Mouse (Mus musculus): Measurements from ENCODE around the gene Olfr312. TPM values are rescaled to one million over a fixed set of nuclear protein-coding genes. Genes with fewer than 3 reads are reported as not detected.

The Olfr312 gene
- not detected in 2 replicates for polyA plus RNA-seq (2012; rRNA removed)

DNA sequence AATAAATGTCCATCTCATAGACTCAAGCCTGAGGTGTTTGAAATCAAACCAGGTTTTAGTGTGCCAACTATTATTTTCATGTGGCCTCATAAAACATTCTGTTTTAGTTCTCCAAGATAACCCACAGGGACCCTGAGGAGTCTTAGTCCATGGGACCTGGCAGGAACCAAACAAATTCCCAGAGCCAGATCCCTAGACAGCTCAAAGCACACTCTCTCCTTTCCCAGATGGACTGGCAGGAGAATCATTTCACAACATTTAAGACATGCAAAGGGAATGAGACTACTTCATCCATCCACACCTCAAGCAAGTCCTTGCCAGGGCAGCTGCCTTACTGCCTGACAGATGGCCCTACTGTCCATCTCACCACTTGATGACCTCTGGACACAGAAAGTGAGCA lies at the start of gene Olfr312:
Gene Olfr312 (plus strand): TSS at position 301 of the 400 bp plus-strand sequence.

DNA sequence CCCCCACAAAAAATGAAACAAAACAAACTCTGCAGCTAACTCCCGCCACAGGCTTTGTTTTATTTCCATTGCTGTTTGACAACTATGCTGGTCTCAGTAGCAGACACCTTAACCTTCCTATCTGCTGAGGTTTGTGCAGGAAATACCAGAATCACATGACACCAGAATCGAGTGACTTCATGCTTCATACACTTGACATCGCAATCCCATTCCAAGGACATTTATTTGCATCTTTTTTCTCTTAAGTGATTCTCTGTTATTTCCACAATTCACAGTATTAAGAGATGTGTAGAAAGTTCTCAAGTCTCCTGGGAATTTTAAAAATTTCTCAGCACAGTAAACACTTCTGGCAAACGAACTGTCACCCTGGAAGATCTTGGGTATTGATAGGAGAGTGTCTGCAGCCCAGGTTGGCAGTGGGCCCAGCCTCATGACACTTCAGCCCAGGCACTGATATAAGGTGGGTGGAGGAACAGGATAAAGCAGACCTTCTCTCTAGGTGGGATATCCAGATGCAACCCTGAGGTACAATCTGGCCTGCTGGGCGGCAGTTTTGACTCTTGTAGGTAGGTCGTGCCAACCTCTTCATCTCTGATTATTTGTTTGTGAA lies 46.5 kb upstream of the Olfr312 start, which contains the start of gene Olfr314:
Gene Olfr314 (plus strand): TSS at position 473 of the 610 bp plus-strand sequence.

GRCm38 (mm10) chr11:58801558-58802228 lies 27.3 kb upstream of the Olfr312 start, which contains the start of gene Fam183b:
TSS of gene Fam183b (minus strand) at chr11:58801960.

GRCm38 (mm10) chr11:58814700-58815099 lies 14.3 kb upstream of the Olfr312 start, which contains the start of gene Olfr313:
TSS of gene Olfr313 (plus strand) at chr11:58815000.

GRCm38 (mm10) chr11:58838951-58839350 lies 9.9 kb downstream of the Olfr312 start, which contains the start of gene Olfr311:
TSS of gene Olfr311 (plus strand) at chr11:58839251.

DNA sequence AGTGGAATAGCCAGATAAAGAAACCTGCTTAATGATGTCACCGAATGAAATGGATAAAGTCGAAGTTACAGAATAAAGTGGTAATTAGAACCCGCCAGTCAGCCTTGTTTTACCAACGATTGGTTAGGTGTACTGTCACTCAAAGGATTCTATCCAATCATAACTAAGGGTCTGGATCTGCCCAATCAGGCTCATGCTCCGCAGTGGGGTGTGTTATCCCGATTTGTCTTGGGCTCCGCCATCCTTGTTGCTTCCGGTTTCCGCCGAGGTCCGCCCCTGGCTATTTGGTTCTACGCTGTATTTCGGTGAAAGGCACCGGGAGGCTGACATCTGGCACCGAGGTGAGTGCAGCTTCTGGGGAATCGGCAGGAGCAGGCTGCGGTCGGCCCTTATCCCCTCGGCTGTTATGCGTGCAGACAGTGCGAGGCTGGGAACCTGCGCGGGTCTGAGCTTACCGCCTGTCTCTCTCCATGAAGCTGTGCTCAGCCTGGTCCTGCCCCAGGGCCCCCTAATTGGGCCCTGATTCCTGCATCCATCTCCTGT lies 18.0 kb downstream of the Olfr312 start, which contains the start of gene Gm12258:
Gene Gm12258 (plus strand): TSS at position 240 of the 543 bp plus-strand sequence.

GRCm38 (mm10) chr11:58867039-58867953 lies 38.3 kb downstream of the Olfr312 start, which contains the start of gene 2810021J22Rik:
TSS of gene 2810021J22Rik (plus strand) at chr11:58867216.

Other genes starting within 250 kb of the Olfr312 start
- gene Olfr324, start 234.1 kb upstream of the Olfr312 start, polyA plus RNA-seq (2012; rRNA removed), result not detected in 2 replicates
- gene 2210407C18Rik, start 213.2 kb upstream of the Olfr312 start, polyA plus RNA-seq (2012; rRNA removed), result 0.28 TPM in 1 of 2 replicates, not detected in the other
- gene Olfr323, start 198.7 kb upstream of the Olfr312 start, polyA plus RNA-seq (2012; rRNA removed), result not detected in 2 replicates
- gene Trim58, start 188.8 kb upstream of the Olfr312 start, polyA plus RNA-seq (2012; rRNA removed), result 0.06 TPM in 1 of 2 replicates, not detected in the other
- not detected in 2 replicates for gene Olfr322, start 170.5 kb upstream of the Olfr312 start, polyA plus RNA-seq (2012; rRNA removed)
- gene Olfr320, start 148.1 kb upstream of the Olfr312 start, polyA plus RNA-seq (2012; rRNA removed), result not detected in 2 replicates
- gene Olfr319, start 130.1 kb upstream of the Olfr312 start, polyA plus RNA-seq (2012; rRNA removed), result not detected in 2 replicates
- gene Olfr318, start 105.2 kb upstream of the Olfr312 start, polyA plus RNA-seq (2012; rRNA removed), result not detected in 2 replicates
- gene Olfr317, start 90.0 kb upstream of the Olfr312 start, polyA plus RNA-seq (2012; rRNA removed), result not detected in 2 replicates
- 0.09 and 0.32 TPM in 2 replicates for gene Olfr316, start 76.5 kb upstream of the Olfr312 start, polyA plus RNA-seq (2012; rRNA removed)
- 0.18 and 0.20 TPM in 2 replicates for gene Olfr315, start 56.0 kb upstream of the Olfr312 start, polyA plus RNA-seq (2012; rRNA removed)
- not detected in 2 replicates for gene Olfr314, start 46.3 kb upstream of the Olfr312 start, polyA plus RNA-seq (2012; rRNA removed)
- 11.9 and 17.3 TPM in 2 replicates for gene Fam183b, start 27.3 kb upstream of the Olfr312 start, polyA plus RNA-seq (2012; rRNA removed)
- gene Olfr313, start 14.2 kb upstream of the Olfr312 start, polyA plus RNA-seq (2012; rRNA removed), result not detected in 2 replicates
- gene Olfr311, start 10.0 kb downstream of the Olfr312 start, polyA plus RNA-seq (2012; rRNA removed), result not detected in 2 replicates
- gene Gm12258, start 17.9 kb downstream of the Olfr312 start, polyA plus RNA-seq (2012; rRNA removed), result 2.0 and 2.7 TPM in 2 replicates
- 4.1 and 4.3 TPM in 2 replicates for gene 2810021J22Rik, start 38.0 kb downstream of the Olfr312 start, polyA plus RNA-seq (2012; rRNA removed)
- gene Zfp39, start 75.0 kb downstream of the Olfr312 start, polyA plus RNA-seq (2012; rRNA removed), result 0.62 and 1.0 TPM in 2 replicates
- gene Btnl10, start 88.7 kb downstream of the Olfr312 start, polyA plus RNA-seq (2012; rRNA removed), result 0.08 TPM in 1 of 2 replicates, not detected in the other
- 340 and 524 TPM in 2 replicates for gene Rnf187, start 109.7 kb downstream of the Olfr312 start, polyA plus RNA-seq (2012; rRNA removed)
- gene Hist3h2ba, start 119.7 kb downstream of the Olfr312 start, polyA plus RNA-seq (2012; rRNA removed), result 3.8 and 4.6 TPM in 2 replicates
- 22.2 and 26.2 TPM in 2 replicates for gene Hist3h2a, start 125.4 kb downstream of the Olfr312 start, polyA plus RNA-seq (2012; rRNA removed)
- 0.36 and 0.40 TPM in 2 replicates for gene Trim17, start 125.4 kb downstream of the Olfr312 start, polyA plus RNA-seq (2012; rRNA removed)
- 33.3 and 39.5 TPM in 2 replicates for gene Trim11, start 148.9 kb downstream of the Olfr312 start, polyA plus RNA-seq (2012; rRNA removed)

All from ovary, adult 2 months (tissue).